ENCODE assay signal across 8 mouse cellular contexts in genomic region chr9:71960026-71960396, GRCm38 (mm10).
DNase-seq lines count a peak whose midpoint lies in the region; ATAC-seq and TF ChIP-seq lines count a peak whose summit lies in the region.

No protein-coding gene starts in this region.

- H3K4me3 ChIP-seq in embryonic facial prominence, embryonic 13.5 days: no peak overlapping the region
- H3K4me3 ChIP-seq in embryonic facial prominence, embryonic 10.5 days: no peak overlapping the region
- H3K4me3 ChIP-seq in liver, postnatal 0 days (ENCODE audit: low read depth, low read length): no peak overlapping the region
- H3K4me3 ChIP-seq in liver, embryonic 11.5 days (ENCODE audit: low read depth, low read length): no peak overlapping the region
- H3K4me3 ChIP-seq in forebrain, embryonic 16.5 days (replicated peaks; ENCODE audit: low read length): no peak overlapping the region
- no peak overlapping the region for H3K4me3 ChIP-seq in neural tube, embryonic 14.5 days (ENCODE audit: low read depth, low read length)

- no peaks in the 10 kb centered on the region for H3K36me3 ChIP-seq in embryonic facial prominence, embryonic 13.5 days
- H3K36me3 ChIP-seq in embryonic facial prominence, embryonic 10.5 days (replicated peaks): peaks cover 5% of the 10 kb centered on the region
- H3K36me3 ChIP-seq in liver, postnatal 0 days (replicated peaks; ENCODE audit: insufficient read depth, low read length): no peaks in the 10 kb centered on the region
- H3K36me3 ChIP-seq in liver, embryonic 11.5 days (ENCODE audit: control insufficient read depth, insufficient read depth, low read length): no peaks in the 10 kb centered on the region
- H3K36me3 ChIP-seq in forebrain, embryonic 16.5 days (ENCODE audit: control insufficient read depth, insufficient read depth): no peaks in the 10 kb centered on the region
- H3K36me3 ChIP-seq in neural tube, embryonic 14.5 days (ENCODE audit: control insufficient read depth, insufficient read depth, low read length): no peaks in the 10 kb centered on the region

- H3K4me1 ChIP-seq in embryonic facial prominence, embryonic 13.5 days: peaks cover 4% of the 10 kb centered on the region
- peaks cover 5% of the 10 kb centered on the region; the same call in 1 of the 2 replicates for H3K4me1 ChIP-seq in embryonic facial prominence, embryonic 10.5 days
- peaks cover 3% of the 10 kb centered on the region; the same call in 1 of the 2 replicates for H3K4me1 ChIP-seq in liver, postnatal 0 days (ENCODE audit: insufficient read depth)
- H3K4me1 ChIP-seq in liver, embryonic 11.5 days (replicated peaks; ENCODE audit: control insufficient read depth, insufficient read depth, low read length): no peaks in the 10 kb centered on the region
- H3K4me1 ChIP-seq in forebrain, embryonic 16.5 days (replicated peaks; ENCODE audit: control insufficient read depth, insufficient read depth, low read length): peaks cover 4% of the 10 kb centered on the region
- H3K4me1 ChIP-seq in neural tube, embryonic 14.5 days (ENCODE audit: control insufficient read depth, insufficient read depth, low read length): peaks cover 6% of the 10 kb centered on the region

- H3K4me2 ChIP-seq in embryonic facial prominence, embryonic 13.5 days: no peak overlapping the region; the same call in 1 of the 2 replicates
- no peak overlapping the region for H3K4me2 ChIP-seq in liver, postnatal 0 days (ENCODE audit: low read depth, low read length)
- H3K4me2 ChIP-seq in liver, embryonic 11.5 days: no peak overlapping the region
- peak overlapping the region; percentile 31 for H3K4me2 ChIP-seq in forebrain, embryonic 16.5 days (ENCODE audit: low read length)
- peak overlapping the region; percentile 21; the same call in 1 of the 2 replicates for H3K4me2 ChIP-seq in neural tube, embryonic 14.5 days (ENCODE audit: low read depth, low read length)

- no peak for TF ChIP-seq EP300 in liver, postnatal 0 days (IDR thresholded peaks at IDR 0.05; ENCODE audit: low read depth)

- no peaks in the 10 kb centered on the region for H3K9me3 ChIP-seq in embryonic facial prominence, embryonic 13.5 days
- no peaks in the 10 kb centered on the region for H3K9me3 ChIP-seq in embryonic facial prominence, embryonic 10.5 days
- no peaks in the 10 kb centered on the region for H3K9me3 ChIP-seq in liver, postnatal 0 days (ENCODE audit: low read length)
- no peaks in the 10 kb centered on the region for H3K9me3 ChIP-seq in liver, embryonic 11.5 days (ENCODE audit: control insufficient read depth, low read length)
- H3K9me3 ChIP-seq in forebrain, embryonic 16.5 days (ENCODE audit: control insufficient read depth, low read length): no peaks in the 10 kb centered on the region
- H3K9me3 ChIP-seq in neural tube, embryonic 14.5 days (ENCODE audit: control insufficient read depth, low read length): no peaks in the 10 kb centered on the region

- H3K27me3 ChIP-seq in embryonic facial prominence, embryonic 13.5 days: no peaks in the 10 kb centered on the region
- no peaks in the 10 kb centered on the region for H3K27me3 ChIP-seq in embryonic facial prominence, embryonic 10.5 days (replicated peaks; ENCODE audit: low read depth, poor library complexity, severe bottlenecking)
- no peaks in the 10 kb centered on the region for H3K27me3 ChIP-seq in liver, postnatal 0 days (ENCODE audit: insufficient read depth, low read length)
- no peaks in the 10 kb centered on the region for H3K27me3 ChIP-seq in liver, embryonic 11.5 days (replicated peaks; ENCODE audit: control insufficient read depth, insufficient read depth, low read length)
- no peaks in the 10 kb centered on the region for H3K27me3 ChIP-seq in forebrain, embryonic 16.5 days (replicated peaks; ENCODE audit: control insufficient read depth, insufficient read depth, low read length)
- no peaks in the 10 kb centered on the region for H3K27me3 ChIP-seq in neural tube, embryonic 14.5 days (ENCODE audit: control insufficient read depth, insufficient read depth, low read length)

- peak overlapping the region; percentile 49; the same call in 1 of the 2 replicates for H3K27ac ChIP-seq in embryonic facial prominence, embryonic 13.5 days
- no peak overlapping the region for H3K27ac ChIP-seq in embryonic facial prominence, embryonic 10.5 days (replicated peaks)
- no peak overlapping the region for H3K27ac ChIP-seq in liver, postnatal 0 days (ENCODE audit: low read depth)
- H3K27ac ChIP-seq in liver, embryonic 11.5 days (ENCODE audit: low read depth, low read length): no peak overlapping the region
- H3K27ac ChIP-seq in forebrain, embryonic 16.5 days (ENCODE audit: low read length): peak overlapping the region; percentile 59
- no peak overlapping the region for H3K27ac ChIP-seq in neural tube, embryonic 14.5 days (ENCODE audit: low read depth, low read length)

- no peak for DNase-seq in embryonic facial prominence, embryonic 10.5 days (ENCODE audit: low spot score)
- no peak for DNase-seq in liver, postnatal 0 days
- DNase-seq in liver, embryonic 11.5 days (ENCODE audit: low spot score): no peak
- DNase-seq in gastrocnemius, postnatal 36 days: no peak
- no peak for DNase-seq in cerebellum, adult 9-11 months

- intact Hi-C loops in gastrocnemius, postnatal 36 days (cut with DNase I): no loop called here

- TF ChIP-seq CTCF in liver, postnatal 0 days (IDR thresholded peaks at IDR 0.05; ENCODE audit: low read depth): 0 out of 2 replicates have a peak, but pooled peaks have one; percentile 18

- H3K9ac ChIP-seq in embryonic facial prominence, embryonic 13.5 days: no peak overlapping the region
- no peak overlapping the region for H3K9ac ChIP-seq in liver, postnatal 0 days (replicated peaks)
- H3K9ac ChIP-seq in liver, embryonic 11.5 days (ENCODE audit: low read depth, low read length): no peak overlapping the region
- no peak overlapping the region for H3K9ac ChIP-seq in forebrain, embryonic 16.5 days (replicated peaks; ENCODE audit: low read depth, low read length)
- H3K9ac ChIP-seq in neural tube, embryonic 14.5 days (replicated peaks; ENCODE audit: low read depth, low read length): no peak overlapping the region

- no peak for ATAC-seq in embryonic facial prominence, embryonic 13.5 days (ENCODE audit: insufficient number of reproducible peaks, insufficient read depth, low FRiP score, low TSS enrichment, low read depth)
- no peak for ATAC-seq in liver, postnatal 0 days
- ATAC-seq in liver, embryonic 11.5 days (replicated peaks; ENCODE audit: low FRiP score): no peak
- ATAC-seq in forebrain, embryonic 16.5 days: no peak
- no peak for ATAC-seq in neural tube, embryonic 14.5 days (ENCODE audit: low read depth)

Comparison
In these comparisons a context has a peak if more than half of its experiments do, and no peak if none do; other contexts are left out.
1. H3K27ac ChIP-seq: peak in embryonic facial prominence, embryonic 13.5 days (single experiment) and forebrain, embryonic 16.5 days (single experiment); none in embryonic facial prominence, embryonic 10.5 days (single experiment), liver, postnatal 0 days (single experiment), liver, embryonic 11.5 days (single experiment) and neural tube, embryonic 14.5 days (single experiment).
2. H3K4me2 ChIP-seq: peak in forebrain, embryonic 16.5 days (single experiment) and neural tube, embryonic 14.5 days (single experiment); none in embryonic facial prominence, embryonic 13.5 days (single experiment), liver, postnatal 0 days (single experiment) and liver, embryonic 11.5 days (single experiment).